Mouse (Mus musculus) layer of hippocampus, adult 9-10 months (tissue): Measurements from ENCODE around the gene Fmod.

Source experiments
- DNase-seq: peaks from one replicate; pipeline ENCODE4 v3.0.0; 2022; ENCODE audit warnings: low spot score

Gene Fmod

GRCm38 (mm10) chr1:134077389-134078060, 40.5 kb downstream of the Fmod start:
- no peak for DNase-seq

GRCm38 (mm10) chr1:134078061-134078795, 41.2 kb downstream of the Fmod start:
- no peak for DNase-seq

GRCm38 (mm10) chr1:134078802-134079476, 41.9 kb downstream of the Fmod start, which contains the start of gene Btg2:
Gene Btg2 (minus strand): TSS chr1:134079120.
- DNase-seq: peak; percentile 83

- DNase-seq: no peak
Observed at GRCm38 (mm10) chr1:134079477-134080163, 42.6 kb downstream of the Fmod start.

- no peak for DNase-seq
Observed at GRCm38 (mm10) chr1:134080406-134080805, 43.4 kb downstream of the Fmod start.

GRCm38 (mm10) chr1:134080881-134081450, 43.9 kb downstream of the Fmod start:
- no peak for DNase-seq

GRCm38 (mm10) chr1:134082987-134083516, 46.0 kb downstream of the Fmod start:
- no peak for DNase-seq

GRCm38 (mm10) chr1:134083676-134084075, 46.6 kb downstream of the Fmod start:
- no peak for DNase-seq

- no peak for DNase-seq
Observed at GRCm38 (mm10) chr1:134084128-134084527, 47.1 kb downstream of the Fmod start.

GRCm38 (mm10) chr1:134086017-134086416, 49.0 kb downstream of the Fmod start:
- no peak for DNase-seq

- DNase-seq: no peak
Observed at GRCm38 (mm10) chr1:134086811-134087398, 49.9 kb downstream of the Fmod start.

- no peak for DNase-seq
Observed at GRCm38 (mm10) chr1:134089074-134089473, 52.0 kb downstream of the Fmod start.

GRCm38 (mm10) chr1:134091851-134092250, 54.8 kb downstream of the Fmod start:
- no peak for DNase-seq

- DNase-seq: no peak
Observed at GRCm38 (mm10) chr1:134092368-134092767, 55.3 kb downstream of the Fmod start.

- DNase-seq: peak; percentile 63
Observed at GRCm38 (mm10) chr1:134092852-134093770, 56.1 kb downstream of the Fmod start.

GRCm38 (mm10) chr1:134093771-134094526, 56.9 kb downstream of the Fmod start:
- DNase-seq: no peak

- no peak for DNase-seq
Observed at GRCm38 (mm10) chr1:134095033-134095612, 58.1 kb downstream of the Fmod start.

- DNase-seq: no peak
Observed at GRCm38 (mm10) chr1:134095721-134096120, 58.7 kb downstream of the Fmod start.
